Mouse (Mus musculus): ENCODE results near the gene Gab2.

DNA sequence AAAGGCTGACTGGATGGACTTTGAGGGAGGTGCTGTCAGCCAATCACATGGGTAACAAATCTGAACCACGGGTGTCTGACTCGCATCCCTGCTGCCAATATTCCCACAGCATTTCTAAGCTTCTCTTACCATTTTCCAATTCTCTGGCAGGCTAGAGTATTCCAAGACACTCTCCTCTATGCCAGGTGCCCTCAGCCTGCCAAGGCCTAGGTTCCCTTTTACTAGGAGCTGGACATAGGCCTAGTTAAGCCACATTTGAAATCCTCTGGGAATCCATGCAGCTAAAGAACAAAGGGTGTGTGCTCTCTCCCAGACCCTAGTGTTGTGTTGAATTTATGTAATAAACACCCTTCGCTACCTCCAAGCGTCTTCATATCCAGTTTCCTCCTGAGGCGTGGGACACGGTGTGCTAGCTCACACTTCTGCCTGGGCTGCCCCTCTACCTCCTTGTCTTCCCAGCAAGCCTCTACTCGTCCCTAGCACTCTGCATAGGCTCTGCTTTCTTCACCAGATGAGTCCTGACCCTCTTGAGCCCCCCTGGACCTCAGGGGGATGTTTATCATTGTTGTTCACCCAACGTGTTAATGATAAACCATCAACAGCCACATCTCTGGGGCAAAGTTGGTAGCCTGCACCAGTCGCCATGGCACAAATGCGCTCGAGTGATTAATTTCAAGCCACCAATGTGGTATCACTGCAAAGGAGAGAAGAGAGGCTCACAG is 270.6 kb downstream of the Gab2 start:
- no peak for TF ChIP-seq POLR2A (IDR thresholded peaks at IDR 0.05; ENCODE audit: low read depth, low read length)
- no peak for TF ChIP-seq CTCF (conservative IDR thresholded peaks at IDR 0.05; ENCODE audit: insufficient read depth, insufficient read length, low read depth, low read length)

Data from kidney, adult 2 months (tissue).